ENCODE assay signal across 9 mouse cellular contexts in genomic region chr9:99630528-99631125, GRCm38 (mm10). TPM values are rescaled to one million over a fixed set of nuclear protein-coding genes. Genes with fewer than 3 reads are reported as not detected.
DNase-seq lines count a peak whose midpoint lies in the region; ATAC-seq and TF ChIP-seq lines count a peak whose summit lies in the region.
"Had no signal": no experiment of that assay in that cellular context is flagged by ENCODE, and none has a peak within 500 bp of the region (broad histone marks: within the 10 kb centered on the region; RNA-seq: fewer than 3 reads in every experiment).

No protein-coding gene starts in this region.

- no peaks in the 10 kb centered on the region for H3K27me3 ChIP-seq in C2C12 (ENCODE audit: control insufficient read depth, insufficient read depth, insufficient read length)
- H3K27me3 ChIP-seq in forebrain, embryonic 15.5 days = no peaks in the 10 kb centered on the region
- no peaks in the 10 kb centered on the region for H3K27me3 ChIP-seq in limb, embryonic 11.5 days (ENCODE audit: control insufficient read depth, insufficient read depth, low read length)

- H3K4me3 ChIP-seq in C2C12 (ENCODE audit: insufficient read depth, poor library complexity, severe bottlenecking) = peak overlapping the region; percentile 59
- H3K4me3 ChIP-seq in forebrain, embryonic 15.5 days = peak overlapping the region; percentile 81
- H3K4me3 ChIP-seq in limb, embryonic 11.5 days (ENCODE audit: low read depth, low read length) = peak overlapping the region; percentile 62

- peak overlapping the region; percentile 75 for H3K9ac ChIP-seq in forebrain, embryonic 15.5 days (replicated peaks)
- H3K9ac ChIP-seq in limb, embryonic 11.5 days (ENCODE audit: low read length) = peak overlapping the region; percentile 84

- peaks cover 37% of the 10 kb centered on the region for H3K4me1 ChIP-seq in forebrain, embryonic 15.5 days
- peaks cover 7% of the 10 kb centered on the region; the same call in 1 of the 2 replicates for H3K4me1 ChIP-seq in limb, embryonic 11.5 days (ENCODE audit: control insufficient read depth, insufficient read depth, low read length)

- peak overlapping the region; percentile 73 for H3ac ChIP-seq in C2C12 (ENCODE audit: control insufficient read depth, insufficient read length, low read depth)

- peaks cover 68% of the 10 kb centered on the region for H3K79me2 ChIP-seq in C2C12 (ENCODE audit: control insufficient read depth, insufficient read depth)

- no peak overlapping the region for H3K27ac ChIP-seq in forebrain, embryonic 15.5 days (replicated peaks)
- H3K27ac ChIP-seq in limb, embryonic 11.5 days (replicated peaks; ENCODE audit: low read depth, low read length) = peak overlapping the region; percentile 73; the same call in 1 of the 2 replicates

- no peaks in the 10 kb centered on the region for H3K9me3 ChIP-seq in forebrain, embryonic 15.5 days
- no peaks in the 10 kb centered on the region for H3K9me3 ChIP-seq in limb, embryonic 11.5 days (ENCODE audit: control insufficient read depth, low read length)
- H3K9me3 ChIP-seq: megakaryocyte, embryonic 14.5 days had no signal

- DNase-seq in frontal cortex, postnatal 36 days (ENCODE audit: low spot score in 2 of 2) = peak; percentile 18 to 39
- no peak for DNase-seq in frontal cortex, postnatal 10 days (ENCODE audit: low spot score in 2 of 2)
- DNase-seq in limb, embryonic 11.5 days (ENCODE audit: low spot score) = peak; percentile 39
- peak; percentile 14 for DNase-seq in right cerebral cortex, postnatal 14 days
- DNase-seq in yolk sac, embryonic 10.5 days (ENCODE audit: low spot score) = no peak
- no peak for DNase-seq in cerebellum, adult 11 months

- peaks cover 8% of the 10 kb centered on the region for H3K36me3 ChIP-seq in C2C12 (ENCODE audit: control insufficient read depth, insufficient read depth)
- H3K36me3 ChIP-seq in forebrain, embryonic 15.5 days = no peaks in the 10 kb centered on the region
- no peaks in the 10 kb centered on the region; the same call in 1 of the 2 replicates for H3K36me3 ChIP-seq in limb, embryonic 11.5 days (ENCODE audit: control insufficient read depth, insufficient read depth, low read length)

- no peak for TF ChIP-seq CTCF in C2C12 (IDR thresholded peaks at IDR 0.05; ENCODE audit: control insufficient read depth, insufficient read depth, insufficient read length)

- peaks cover 44% of the 10 kb centered on the region for H3K79me3 ChIP-seq in C2C12 (ENCODE audit: low read depth)

- peak overlapping the region; percentile 82 for H3K4me2 ChIP-seq in forebrain, embryonic 15.5 days (replicated peaks)
- peak overlapping the region; percentile 78 for H3K4me2 ChIP-seq in limb, embryonic 11.5 days (ENCODE audit: low read depth, severe bottlenecking)

- WGBS in forebrain, embryonic 15.5 days = 47% methylated on average over 9 of the region's 9 CpGs
- 57% methylated on average over 9 of the region's 9 CpGs for WGBS in limb, embryonic 11.5 days

- no peak for ATAC-seq in forebrain, embryonic 15.5 days (replicated peaks)
- no peak for ATAC-seq in limb, embryonic 11.5 days (ENCODE audit: insufficient number of reproducible peaks, low FRiP score, low TSS enrichment, low read depth)

TF ChIP-seq in C2C12, 6 proteins besides CTCF, POLR2A, EP300 and RAD21:
- no peak for TF ChIP-seq MYOD1 (IDR thresholded peaks at IDR 0.05; ENCODE audit: control insufficient read depth, insufficient read length, low read depth)
- TF ChIP-seq MYOG (IDR thresholded peaks at IDR 0.05; ENCODE audit: control insufficient read depth, extremely low read depth, insufficient read length) = no peak
- no peak for TF ChIP-seq CEBPB (IDR thresholded peaks at IDR 0.05; ENCODE audit: low read depth)
- no peak for TF ChIP-seq USF1 (IDR thresholded peaks at IDR 0.05; ENCODE audit: low read depth)
- no peak for TF ChIP-seq FOSL1 (IDR thresholded peaks at IDR 0.05; ENCODE audit: insufficient read depth, low read length, poor library complexity, severe bottlenecking)
- no peak for TF ChIP-seq MAX (IDR thresholded peaks at IDR 0.05)

RNA-seq across cellular contexts. Expression of gene Dzip1l, which starts 1.3 kb away (rescaled TPM):
- 22.1 TPM for polyA plus RNA-seq in C2C12 (2012; fragmentation: generic; extraction: Trizol)
- 13.3 TPM in 2 replicates for polyA plus RNA-seq in forebrain, embryonic 15.5 days (2015; fragmentation: Nextera tagmentation; extraction: Ambion mirVana)
- polyA plus RNA-seq in limb, embryonic 11.5 days (2014; fragmentation: Nextera tagmentation; extraction: Ambion mirVana) = 19.1 and 22.9 TPM in 2 replicates

RNA-seq across cellular contexts. Expression of gene A4gnt, which starts 18.3 kb away (rescaled TPM):
- polyA plus RNA-seq in C2C12 (2012; fragmentation: generic; extraction: Trizol) = not detected
- not detected in 2 replicates for polyA plus RNA-seq in forebrain, embryonic 15.5 days (2015; fragmentation: Nextera tagmentation; extraction: Ambion mirVana)
- polyA plus RNA-seq in limb, embryonic 11.5 days (2014; fragmentation: Nextera tagmentation; extraction: Ambion mirVana) = not detected in 2 replicates

RNA-seq across cellular contexts. Expression of gene Dbr1, which starts 55.0 kb away (rescaled TPM):
- 13.8 TPM for polyA plus RNA-seq in C2C12 (2012; fragmentation: generic; extraction: Trizol)
- polyA plus RNA-seq in forebrain, embryonic 15.5 days (2015; fragmentation: Nextera tagmentation; extraction: Ambion mirVana) = 28.9 and 31.6 TPM in 2 replicates
- 31.2 and 35.4 TPM in 2 replicates for polyA plus RNA-seq in limb, embryonic 11.5 days (2014; fragmentation: Nextera tagmentation; extraction: Ambion mirVana)

Comparison
In these comparisons a context has a peak if more than half of its experiments do, and no peak if none do; other contexts are left out.
1. DNase-seq: peak in frontal cortex, postnatal 36 days (2 of 2), limb, embryonic 11.5 days (single experiment) and right cerebral cortex, postnatal 14 days (single experiment); none in frontal cortex, postnatal 10 days (0 of 2), yolk sac, embryonic 10.5 days (single experiment) and cerebellum, adult 11 months (single experiment).
2. Peak in every context shown above with its lines, with median percentiles within 50 percentile points of each other: H3K4me3 ChIP-seq.